Mouse (Mus musculus) forebrain, embryonic 15.5 days (tissue): ENCODE results near the gene Smim5. TPM values are rescaled to one million over a fixed set of nuclear protein-coding genes. Genes with fewer than 3 reads are reported as not detected.

ENCODE experiments used
- ATAC-seq: fragments of 200-750 bp; cut with Nextera tagmentation; replicated peaks from 2 replicates; pipeline ENCODE4 v1.8.0; 2017; ENCODE audit warnings: mild to moderate bottlenecking, moderate TSS enrichment, moderate library complexity
- H3K27ac ChIP-seq: fragments of 300-500 bp; sonication (generic); replicated peaks from 2 replicates; pipeline ENCODE4 v1.5.1; 2015; ENCODE audit warnings: mild to moderate bottlenecking, inconsistent platforms
- H3K27me3 ChIP-seq: fragments of 300-500 bp; sonication (generic); 2 replicates; pipeline ENCODE4 v1.6.1; 2015; ENCODE audit warnings: inconsistent platforms
- H3K36me3 ChIP-seq: fragments of 300-500 bp; sonication (generic); 2 replicates; pipeline ENCODE4 v1.6.1; 2015; ENCODE audit warnings: mild to moderate bottlenecking, inconsistent platforms
- H3K4me1 ChIP-seq: fragments of 300-500 bp; sonication (generic); 2 replicates; pipeline ENCODE4 v1.6.1; 2015; ENCODE audit warnings: inconsistent platforms
- H3K4me2 ChIP-seq: fragments of 300-500 bp; sonication (generic); replicated peaks from 2 replicates; pipeline ENCODE4 v1.6.1; 2015; ENCODE audit warnings: mild to moderate bottlenecking, inconsistent platforms
- H3K4me3 ChIP-seq: fragments of 300-500 bp; sonication (generic); 2 replicates; pipeline ENCODE4 v1.5.1; 2015; ENCODE audit warnings: mild to moderate bottlenecking, inconsistent platforms
- H3K9ac ChIP-seq: fragments of 300-500 bp; sonication (generic); replicated peaks from 2 replicates; pipeline ENCODE4 v1.6.1; 2015; ENCODE audit warnings: mild to moderate bottlenecking, inconsistent platforms
- H3K9me3 ChIP-seq: fragments of 300-500 bp; sonication (generic); 2 replicates; pipeline ENCODE4 v1.6.1; 2016; ENCODE audit warnings: inconsistent platforms
- WGBS: fragments of 180-500 bp; shearing (Covaris S2); methylation state at CpG from one replicate; pipeline ENCODE4 v1.1.7; 2015; ENCODE audit warnings: mixed read lengths; 5-methylcytosine and 5-hydroxymethylcytosine counted together
- polyA plus RNA-seq: library from polyadenylated mRNA; unstranded; fragments of >200 nt; fragmentation: Nextera tagmentation; extraction: Ambion mirVana; gene quantifications from 2 replicates; pipeline ENCODE4 v1.2.1, GENCODE M21; 2015

Gene Smim5
- polyA plus RNA-seq, 1 experiment from 2014 or later = 2.5 TPM

GRCm38 (mm10) chr11:115941980-115942379 lies 42.2 kb downstream of the Smim5 start:
- no peak overlapping the region for H3K4me3 ChIP-seq
- H3K27ac ChIP-seq = no peak overlapping the region
- H3K9me3 ChIP-seq = no peaks in the 10 kb centered on the region
- 83% methylated on average over 7 of the region's 7 CpGs for WGBS
- no peak overlapping the region for H3K4me2 ChIP-seq
- no peak overlapping the region for H3K9ac ChIP-seq
- H3K36me3 ChIP-seq = peaks cover 60% of the 10 kb centered on the region
- no peak for ATAC-seq
- no peaks in the 10 kb centered on the region for H3K4me1 ChIP-seq
- H3K27me3 ChIP-seq = no peaks in the 10 kb centered on the region

DNA sequence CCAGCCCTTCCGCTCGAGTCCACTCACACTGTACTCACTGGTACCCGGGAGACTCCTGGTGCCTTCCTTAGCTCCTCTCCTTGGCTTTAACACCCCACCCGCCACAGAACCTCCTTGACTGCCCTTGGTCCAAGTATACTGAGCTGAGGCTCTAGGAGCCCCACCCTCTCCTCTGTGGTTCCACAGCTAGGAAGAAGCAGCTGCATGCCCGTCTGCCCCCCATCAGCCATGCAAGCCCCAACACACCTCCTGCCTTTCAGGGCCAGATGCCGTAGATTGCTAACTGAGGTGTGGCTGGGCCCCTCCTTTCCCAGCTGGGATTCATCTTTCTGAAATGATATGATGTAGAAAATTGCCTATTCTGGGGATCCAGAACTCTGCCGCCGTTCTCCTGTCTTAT lies 45.5 kb downstream of the Smim5 start:
- Histone ChIP-seq H3K4me3 (no peak overlapping the region), H3K4me1 (no peaks in the 10 kb centered on the region), H3K9me3 (no peaks in the 10 kb centered on the region), H3K9ac (no peak overlapping the region), H3K27ac (no peak overlapping the region), H3K36me3 (peaks cover 51% of the 10 kb centered on the region), H3K27me3 (no peaks in the 10 kb centered on the region), H3K4me2 (no peak overlapping the region)
- no peak for ATAC-seq
- 90% methylated on average over 8 of the region's 8 CpGs for WGBS

- H3K4me2 ChIP-seq = no peak overlapping the region
- H3K36me3 ChIP-seq = peaks cover 56% of the 10 kb centered on the region
- no peak for ATAC-seq
- H3K4me1 ChIP-seq = no peaks in the 10 kb centered on the region
- no peak overlapping the region for H3K9ac ChIP-seq
- no peak overlapping the region for H3K27ac ChIP-seq
- H3K27me3 ChIP-seq = no peaks in the 10 kb centered on the region
- WGBS = 87% methylated on average over 9 of the region's 9 CpGs
- H3K9me3 ChIP-seq = no peaks in the 10 kb centered on the region
- no peak overlapping the region for H3K4me3 ChIP-seq
Observed at GRCm38 (mm10) chr11:115946221-115946828, 46.6 kb downstream of the Smim5 start.

- Histone ChIP-seq H3K9ac (no peak overlapping the region), H3K27me3 (no peaks in the 10 kb centered on the region), H3K4me2 (no peak overlapping the region), H3K36me3 (peaks cover 61% of the 10 kb centered on the region), H3K4me1 (no peaks in the 10 kb centered on the region), H3K9me3 (no peaks in the 10 kb centered on the region), H3K4me3 (no peak overlapping the region), H3K27ac (no peak overlapping the region)
- 91% methylated on average over 9 of the region's 9 CpGs for WGBS
- no peak for ATAC-seq
Observed at GRCm38 (mm10) chr11:115948316-115948715, 48.5 kb downstream of the Smim5 start.

DNA sequence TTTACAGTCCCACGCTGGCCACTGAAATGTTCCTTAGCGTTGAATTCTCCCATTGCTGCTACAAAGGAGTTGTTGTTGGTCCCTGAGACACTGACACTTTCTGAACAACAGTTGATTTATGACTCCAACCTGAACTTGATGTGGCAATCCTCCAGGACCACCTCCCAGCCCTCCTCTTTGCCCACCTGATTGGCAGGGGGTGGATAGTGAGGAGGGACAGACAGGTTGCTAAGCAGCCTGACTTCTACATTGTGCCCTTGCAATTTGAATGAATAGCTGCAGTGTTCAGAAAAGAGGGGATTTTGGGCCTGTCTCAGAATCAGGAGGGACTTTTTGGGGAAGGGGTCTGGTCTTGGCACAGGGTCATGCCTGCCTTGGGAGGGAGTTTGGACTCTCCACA lies 51.0 kb downstream of the Smim5 start:
- Histone ChIP-seq H3K36me3 (peaks cover 57% of the 10 kb centered on the region), H3K4me3 (no peak overlapping the region), H3K27ac (no peak overlapping the region), H3K27me3 (no peaks in the 10 kb centered on the region), H3K9me3 (no peaks in the 10 kb centered on the region), H3K4me1 (peaks cover 7% of the 10 kb centered on the region), H3K9ac (no peak overlapping the region), H3K4me2 (no peak overlapping the region)
- no peak for ATAC-seq
- WGBS = 82% methylated on average over 2 of the region's 2 CpGs

DNA sequence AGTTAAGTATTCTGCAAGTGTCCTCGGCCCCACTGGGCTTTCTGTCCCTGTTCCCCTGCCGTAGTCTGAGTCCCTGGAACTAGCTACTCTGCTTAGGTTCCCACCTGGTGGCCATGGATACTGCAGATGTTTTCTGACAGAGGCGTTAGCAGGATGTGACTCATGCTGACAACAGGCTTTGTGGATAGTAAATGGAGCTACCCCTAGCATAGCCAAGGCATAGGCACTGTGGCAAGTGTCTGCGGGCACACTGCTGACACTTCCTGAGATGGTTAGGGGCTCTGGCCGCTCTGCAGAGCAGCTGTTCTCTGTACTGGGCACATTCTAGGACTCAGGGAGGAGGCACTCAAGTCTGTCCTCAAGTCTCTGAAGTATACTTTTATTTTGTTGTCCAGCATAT lies 54.9 kb downstream of the Smim5 start:
- H3K27ac ChIP-seq = 0 out of 2 replicates have a peak overlapping the region, but pooled peaks have one; percentile 21
- H3K9ac ChIP-seq = no peak overlapping the region
- H3K36me3 ChIP-seq = peaks cover 51% of the 10 kb centered on the region
- H3K4me1 ChIP-seq = peaks cover 10% of the 10 kb centered on the region
- no peaks in the 10 kb centered on the region for H3K9me3 ChIP-seq
- WGBS = 86% methylated on average over 5 of the region's 5 CpGs
- H3K27me3 ChIP-seq = no peaks in the 10 kb centered on the region
- no peak for ATAC-seq
- H3K4me3 ChIP-seq = no peak overlapping the region
- no peak overlapping the region for H3K4me2 ChIP-seq

DNA sequence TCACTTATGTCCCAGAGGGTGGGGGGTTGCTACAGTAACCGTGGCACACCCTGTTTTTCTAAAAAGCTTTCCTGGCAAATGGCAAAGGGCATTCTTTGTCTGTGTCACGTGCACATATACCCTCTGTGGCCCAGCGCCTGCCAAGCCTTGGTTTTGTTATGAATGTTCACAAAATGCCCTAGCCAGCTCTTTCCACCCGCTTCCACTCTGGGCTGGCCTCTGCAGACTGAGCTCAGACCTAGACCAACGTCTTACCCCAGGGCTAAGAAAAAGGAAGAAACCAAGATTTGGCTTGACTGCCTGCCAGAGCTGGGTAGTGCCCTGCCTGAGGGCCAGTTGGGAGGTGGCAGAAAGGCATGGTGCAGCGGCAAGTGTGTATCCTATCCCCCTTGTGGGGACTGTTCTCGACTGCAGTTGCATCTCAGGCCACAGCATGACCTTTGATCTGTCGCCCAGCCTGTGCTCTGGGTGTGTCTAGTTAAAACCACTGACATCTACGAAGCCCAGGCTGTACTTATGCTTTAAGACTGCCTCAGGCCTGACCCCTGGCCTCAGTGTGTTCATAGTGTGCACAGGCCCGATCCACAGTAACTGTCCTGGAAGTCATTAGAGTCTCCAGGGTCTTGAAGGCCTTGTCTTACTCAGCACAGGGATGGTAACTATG lies 55.6 kb downstream of the Smim5 start:
- ATAC-seq = 0 out of 2 replicates have a peak, but pooled peaks have one; percentile 26
- peaks cover 10% of the 10 kb centered on the region for H3K4me1 ChIP-seq

More for the DNA sequence above, 55.6 kb downstream of the Smim5 start:
- WGBS = 60% methylated on average over 10 of the region's 10 CpGs
- peak overlapping the region; percentile 21; the same call in 1 of the 2 replicates for H3K27ac ChIP-seq
- no peak overlapping the region for H3K4me2 ChIP-seq
- no peaks in the 10 kb centered on the region for H3K27me3 ChIP-seq
- H3K9me3 ChIP-seq = no peaks in the 10 kb centered on the region
- H3K36me3 ChIP-seq = peaks cover 56% of the 10 kb centered on the region
- H3K9ac ChIP-seq = no peak overlapping the region
- H3K4me3 ChIP-seq = no peak overlapping the region

Other genes starting within 250 kb of the Smim5 start
- gene Grb2, start 191.4 kb upstream of the Smim5 start, polyA plus RNA-seq = 180 and 199 TPM in 2 replicates
- 27.6 and 29.8 TPM in 2 replicates for gene Tmem94, start 134.5 kb upstream of the Smim5 start, polyA plus RNA-seq
- 7.8 and 7.9 TPM in 2 replicates for gene Caskin2, start 86.3 kb upstream of the Smim5 start, polyA plus RNA-seq
- gene Tsen54, start 85.2 kb upstream of the Smim5 start, polyA plus RNA-seq = 24.2 and 25.9 TPM in 2 replicates
- 1.0 and 1.1 TPM in 2 replicates for gene Llgl2, start 75.9 kb upstream of the Smim5 start, polyA plus RNA-seq
- 0.17 TPM in 1 of 2 replicates, not detected in the other for gene Myo15b, start 41.6 kb upstream of the Smim5 start, polyA plus RNA-seq
- 0.94 and 1.1 TPM in 2 replicates for gene Smim6, start 12.1 kb downstream of the Smim5 start, polyA plus RNA-seq
- 53.3 and 53.6 TPM in 2 replicates for gene Sap30bp, start 33.3 kb downstream of the Smim5 start, polyA plus RNA-seq
- 24.6 and 29.2 TPM in 2 replicates for gene Recql5, start 33.5 kb downstream of the Smim5 start, polyA plus RNA-seq
- gene Itgb4, start 74.7 kb downstream of the Smim5 start, polyA plus RNA-seq = 0.52 and 0.69 TPM in 2 replicates
- gene Galk1, start 112.8 kb downstream of the Smim5 start, polyA plus RNA-seq = 58.9 and 64.2 TPM in 2 replicates
- 2,534 and 2,591 TPM in 2 replicates for gene H3f3b, start 128.0 kb downstream of the Smim5 start, polyA plus RNA-seq
- gene Unk, start 130.4 kb downstream of the Smim5 start, polyA plus RNA-seq = 40.4 and 40.8 TPM in 2 replicates
- gene Unc13d, start 178.0 kb downstream of the Smim5 start, polyA plus RNA-seq = 0.70 and 0.80 TPM in 2 replicates
- gene Wbp2, start 187.0 kb downstream of the Smim5 start, polyA plus RNA-seq = 138 and 144 TPM in 2 replicates
- gene Trim47, start 227.2 kb downstream of the Smim5 start, polyA plus RNA-seq = 7.0 and 7.7 TPM in 2 replicates
- 1.6 and 1.9 TPM in 2 replicates for gene Trim65, start 231.2 kb downstream of the Smim5 start, polyA plus RNA-seq
- 77.7 and 78.5 TPM in 2 replicates for gene Mrpl38, start 238.9 kb downstream of the Smim5 start, polyA plus RNA-seq